Mouse (Mus musculus): ENCODE measurements around the gene Ndufb4. TPM values are rescaled to one million over a fixed set of nuclear protein-coding genes. Genes with fewer than 3 reads are reported as not detected.

The Ndufb4 gene
- polyA plus RNA-seq, 1 experiment from 2014 or later, result 64.7 TPM

DNA sequence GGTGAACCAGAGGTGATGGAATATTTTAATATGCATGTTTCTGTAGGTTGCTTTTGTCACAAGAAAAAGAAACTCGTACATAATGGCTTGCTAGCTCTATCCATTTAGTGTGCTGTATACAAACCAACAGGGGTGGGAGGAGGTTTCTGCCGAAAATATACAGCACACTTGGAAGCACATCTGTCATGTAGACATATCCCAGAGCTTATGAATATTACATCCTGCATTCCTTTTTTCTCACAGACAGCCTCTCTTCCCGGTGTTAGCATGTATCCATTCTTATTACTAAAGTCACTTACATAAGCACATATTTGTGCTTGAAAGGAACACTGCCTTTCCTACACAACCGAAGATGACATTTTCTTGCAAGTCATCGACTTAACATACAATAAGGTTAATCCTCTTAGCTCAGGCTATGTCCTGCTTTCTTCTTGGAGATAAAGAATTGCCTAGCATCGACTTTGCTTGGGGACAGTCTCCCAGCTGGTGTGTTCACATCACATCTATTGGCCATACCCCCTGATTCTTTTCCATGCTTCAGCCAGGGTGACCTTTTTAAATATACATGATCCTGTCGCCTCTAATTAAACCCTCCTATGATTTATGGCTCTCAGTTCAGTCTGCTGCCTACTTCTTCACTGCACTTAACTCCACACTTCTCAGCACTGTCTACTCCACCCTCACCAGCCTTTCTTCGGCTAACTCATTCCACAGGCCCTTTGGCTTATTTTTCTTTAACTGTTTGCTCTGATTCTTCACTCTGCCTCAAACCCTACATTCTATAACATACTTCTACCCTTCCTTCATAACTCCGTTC lies 9.6 kb upstream of the Ndufb4 start:
- Histone ChIP-seq H3K4me2 (ENCODE audit: low read length) (no peak overlapping the region), H3K9ac (ENCODE audit: low read depth, low read length) (no peak overlapping the region), H3K27ac (ENCODE audit: low read depth, low read length) (no peak overlapping the region), H3K9me3 (ENCODE audit: control insufficient read depth, low read length) (no peaks in the 10 kb centered on the region), H3K4me1 (ENCODE audit: control insufficient read depth, insufficient read depth, low read depth, low read length) (no peaks in the 10 kb centered on the region), H3K4me3 (ENCODE audit: low read length) (no peak overlapping the region), H3K36me3 (ENCODE audit: control insufficient read depth, insufficient read depth, low read length) (no peaks in the 10 kb centered on the region), H3K27me3 (replicated peaks; ENCODE audit: control insufficient read depth, insufficient read depth, low read length) (no peaks in the 10 kb centered on the region)
- 51% methylated on average over 9 of the region's 9 CpGs for WGBS
- ATAC-seq, result peak; percentile 52; the same call in 1 of the 2 replicates

DNA sequence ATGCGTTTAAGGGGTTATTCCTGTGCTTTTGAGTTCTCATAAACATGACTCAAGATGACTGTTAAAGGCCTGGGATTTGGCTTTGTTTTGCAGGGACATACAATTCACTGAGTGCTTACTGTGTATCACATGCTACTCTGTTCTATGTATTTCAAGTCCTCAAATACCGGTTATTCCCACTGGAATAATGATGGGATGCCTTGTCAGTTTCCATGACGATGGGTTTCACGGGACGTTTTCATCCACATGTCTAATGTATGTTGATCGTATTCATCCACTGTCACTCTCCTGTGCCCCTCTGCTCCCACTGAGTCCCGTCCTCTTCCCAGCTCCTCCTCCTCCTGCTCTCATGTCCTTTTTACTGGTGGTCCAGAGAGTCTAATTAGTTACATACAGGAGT lies 2.5 kb upstream of the Ndufb4 start:
- Histone ChIP-seq H3K9ac (ENCODE audit: low read depth, low read length) (no peak overlapping the region), H3K4me2 (ENCODE audit: low read length) (no peak overlapping the region), H3K36me3 (ENCODE audit: control insufficient read depth, insufficient read depth, low read length) (no peaks in the 10 kb centered on the region), H3K27ac (ENCODE audit: low read depth, low read length) (no peak overlapping the region), H3K4me1 (ENCODE audit: control insufficient read depth, insufficient read depth, low read depth, low read length) (peaks cover 8% of the 10 kb centered on the region), H3K9me3 (ENCODE audit: control insufficient read depth, low read length) (no peaks in the 10 kb centered on the region), H3K4me3 (ENCODE audit: low read length) (no peak overlapping the region), H3K27me3 (replicated peaks; ENCODE audit: control insufficient read depth, insufficient read depth, low read length) (no peaks in the 10 kb centered on the region)
- 29% methylated on average over 7 of the region's 7 CpGs for WGBS
- no peak for ATAC-seq

DNA sequence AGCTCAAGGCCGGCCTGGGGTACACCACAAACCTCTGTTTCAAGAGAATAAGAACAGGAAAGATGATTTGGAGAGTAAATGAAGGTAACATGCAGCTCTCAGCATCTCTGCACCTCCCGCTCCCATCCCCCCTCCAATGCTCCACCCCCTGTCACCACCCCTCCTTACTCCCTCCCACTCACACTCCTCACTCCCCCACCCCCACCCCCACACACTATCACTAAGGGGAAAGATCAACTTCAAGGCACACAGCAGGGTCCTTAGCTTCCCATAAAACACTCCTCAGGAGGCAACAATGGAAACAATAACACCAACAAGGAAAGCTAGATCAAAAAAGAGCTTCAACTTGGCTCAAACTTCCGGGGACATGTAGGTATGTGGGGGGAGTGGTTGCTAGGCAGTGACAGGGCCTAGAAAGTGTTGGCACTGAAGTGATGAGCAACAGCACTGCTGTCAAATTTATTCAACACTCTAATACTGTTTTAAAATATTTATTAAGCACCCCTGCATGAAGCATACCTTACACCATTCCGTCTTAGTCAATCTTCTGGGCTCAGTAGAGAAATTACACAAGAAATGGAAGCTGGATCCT lies 1.6 kb upstream of the Ndufb4 start:
- Histone ChIP-seq H3K4me2 (ENCODE audit: low read length) (no peak overlapping the region), H3K27ac (ENCODE audit: low read depth, low read length) (no peak overlapping the region; the same call in 1 of the 2 replicates), H3K4me3 (ENCODE audit: low read length) (no peak overlapping the region), H3K4me1 (ENCODE audit: control insufficient read depth, insufficient read depth, low read depth, low read length) (peaks cover 8% of the 10 kb centered on the region), H3K9ac (ENCODE audit: low read depth, low read length) (no peak overlapping the region), H3K36me3 (ENCODE audit: control insufficient read depth, insufficient read depth, low read length) (no peaks in the 10 kb centered on the region), H3K27me3 (replicated peaks; ENCODE audit: control insufficient read depth, insufficient read depth, low read length) (no peaks in the 10 kb centered on the region), H3K9me3 (ENCODE audit: control insufficient read depth, low read length) (no peaks in the 10 kb centered on the region)
- WGBS, result 15% methylated on average over 4 of the region's 4 CpGs
- no peak for ATAC-seq

DNA sequence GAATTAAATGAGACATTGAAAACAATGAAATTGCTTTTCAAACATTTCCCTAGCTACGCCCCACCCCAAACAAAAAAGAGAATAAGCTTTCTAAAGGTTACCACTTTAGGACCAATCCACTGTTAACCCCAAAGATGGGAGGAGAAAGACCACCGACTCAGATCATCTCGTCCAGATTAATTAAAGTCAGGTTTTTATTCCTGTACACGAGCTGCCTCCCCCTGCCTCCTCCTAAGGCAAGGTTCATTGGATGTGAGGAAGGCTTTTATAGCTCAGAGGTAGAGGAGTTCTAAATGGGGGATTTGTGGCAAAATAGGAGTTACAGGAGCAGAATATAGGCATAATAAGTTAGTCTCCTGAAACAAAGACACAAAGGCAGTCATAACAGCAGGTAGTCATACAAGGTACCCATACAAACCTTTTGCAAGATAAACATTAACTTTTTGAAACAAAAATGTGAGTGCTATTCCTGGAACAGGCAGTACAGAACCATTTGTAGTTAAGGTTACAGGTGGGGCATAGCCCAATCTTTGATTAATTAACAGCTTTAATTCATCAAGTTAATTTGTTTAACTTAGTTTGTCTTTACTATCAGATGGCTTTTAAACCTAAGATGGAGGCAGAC lies 690 bp upstream of the Ndufb4 start:
- Histone ChIP-seq H3K9me3 (ENCODE audit: control insufficient read depth, low read length) (no peaks in the 10 kb centered on the region), H3K36me3 (ENCODE audit: control insufficient read depth, insufficient read depth, low read length) (no peaks in the 10 kb centered on the region), H3K4me1 (ENCODE audit: control insufficient read depth, insufficient read depth, low read depth, low read length) (peaks cover 8% of the 10 kb centered on the region), H3K27me3 (replicated peaks; ENCODE audit: control insufficient read depth, insufficient read depth, low read length) (no peaks in the 10 kb centered on the region), H3K4me2 (ENCODE audit: low read length) (peak overlapping the region; percentile 61), H3K4me3 (ENCODE audit: low read length) (no peak overlapping the region; the same call in 1 of the 2 replicates), H3K27ac (ENCODE audit: low read depth, low read length) (peak overlapping the region; percentile 70; the same call in 1 of the 2 replicates), H3K9ac (ENCODE audit: low read depth, low read length) (no peak overlapping the region)
- no peak for ATAC-seq
- WGBS, result 59% methylated on average over 4 of the region's 4 CpGs

DNA sequence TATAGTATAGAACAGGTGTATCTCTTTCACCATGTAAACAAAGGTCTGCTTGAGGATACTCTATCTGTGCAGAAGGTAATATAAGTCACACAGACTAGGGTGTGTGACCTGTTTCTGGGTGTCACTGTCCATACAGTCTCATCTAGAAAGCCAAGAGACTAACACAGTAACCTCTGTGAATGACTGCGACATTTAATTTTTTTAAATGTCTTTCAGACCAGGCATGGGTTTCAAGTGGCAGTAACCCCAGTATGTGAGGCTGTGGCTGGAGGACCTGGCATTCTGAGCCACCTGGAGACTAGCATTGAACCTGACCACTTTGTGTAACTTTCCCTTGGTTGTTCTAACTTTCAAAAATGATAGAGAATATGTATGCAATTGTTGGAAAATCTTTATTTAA lies 1.2 kb downstream of the Ndufb4 start:
- no peak overlapping the region; the same call in 1 of the 2 replicates for H3K9ac ChIP-seq (ENCODE audit: low read depth, low read length)
- peak overlapping the region; percentile 71 for H3K4me3 ChIP-seq (ENCODE audit: low read length)
- ATAC-seq, result no peak
- no peaks in the 10 kb centered on the region for H3K27me3 ChIP-seq (replicated peaks; ENCODE audit: control insufficient read depth, insufficient read depth, low read length)
- H3K27ac ChIP-seq (ENCODE audit: low read depth, low read length), result no peak overlapping the region
- WGBS, result 81% methylated on average over 1 of the region's 1 CpGs
- no peaks in the 10 kb centered on the region for H3K36me3 ChIP-seq (ENCODE audit: control insufficient read depth, insufficient read depth, low read length)
- peak overlapping the region; percentile 77 for H3K4me2 ChIP-seq (ENCODE audit: low read length)
- H3K4me1 ChIP-seq (ENCODE audit: control insufficient read depth, insufficient read depth, low read depth, low read length), result peaks cover 8% of the 10 kb centered on the region
- H3K9me3 ChIP-seq (ENCODE audit: control insufficient read depth, low read length), result no peaks in the 10 kb centered on the region

DNA sequence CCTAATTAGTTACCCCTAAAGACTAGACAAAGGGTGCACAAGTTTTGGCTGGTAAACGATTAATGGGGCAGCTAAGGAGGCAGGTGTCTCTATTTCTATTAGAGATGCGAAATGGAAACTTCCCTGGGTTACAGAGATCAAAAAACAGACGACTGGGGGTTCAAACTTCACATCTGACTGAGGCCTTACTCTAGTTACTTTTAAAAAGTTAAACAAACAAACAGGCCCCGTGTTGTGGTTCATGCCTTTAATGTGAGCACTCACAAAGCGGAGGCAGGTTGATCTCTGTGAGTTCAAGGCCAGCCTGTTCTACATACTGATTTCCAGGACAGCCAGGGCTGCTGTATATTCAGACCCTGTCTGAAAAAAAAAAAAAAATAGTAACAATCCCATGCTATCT lies 1.6 kb downstream of the Ndufb4 start:
- no peak for ATAC-seq
- Histone ChIP-seq H3K9ac (ENCODE audit: low read depth, low read length) (no peak overlapping the region), H3K9me3 (ENCODE audit: control insufficient read depth, low read length) (no peaks in the 10 kb centered on the region), H3K36me3 (ENCODE audit: control insufficient read depth, insufficient read depth, low read length) (0 out of 2 replicates have a peak, but pooled peaks cover 2% of the 10 kb centered on the region), H3K27ac (ENCODE audit: low read depth, low read length) (no peak overlapping the region), H3K4me3 (ENCODE audit: low read length) (no peak overlapping the region; the same call in 1 of the 2 replicates), H3K4me1 (ENCODE audit: control insufficient read depth, insufficient read depth, low read depth, low read length) (peaks cover 8% of the 10 kb centered on the region), H3K4me2 (ENCODE audit: low read length) (peak overlapping the region; percentile 77; the same call in 1 of the 2 replicates), H3K27me3 (replicated peaks; ENCODE audit: control insufficient read depth, insufficient read depth, low read length) (no peaks in the 10 kb centered on the region)
- 84% methylated on average over 5 of the region's 5 CpGs for WGBS

DNA sequence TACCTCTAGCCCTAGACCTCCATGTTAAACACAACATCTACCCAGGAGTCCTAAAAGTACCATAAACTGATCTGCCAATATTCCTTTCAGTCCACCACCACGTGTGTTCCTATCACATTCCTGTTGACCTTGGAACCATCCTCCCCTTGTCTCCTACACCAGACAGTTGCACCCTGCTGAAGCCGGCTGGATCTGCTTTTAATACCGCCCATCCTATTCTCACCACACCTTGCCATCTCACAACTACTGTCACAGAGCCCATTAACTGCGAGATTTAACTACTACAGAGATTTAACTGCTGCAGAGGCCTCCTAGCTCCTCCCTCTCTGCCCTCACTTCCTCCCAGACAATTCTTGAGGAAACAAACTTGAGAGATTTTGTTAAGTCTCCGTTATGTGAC lies 2.8 kb downstream of the Ndufb4 start:
- H3K4me1 ChIP-seq (ENCODE audit: control insufficient read depth, insufficient read depth, low read depth, low read length), result peaks cover 8% of the 10 kb centered on the region
- H3K27me3 ChIP-seq (replicated peaks; ENCODE audit: control insufficient read depth, insufficient read depth, low read length), result no peaks in the 10 kb centered on the region
- H3K27ac ChIP-seq (ENCODE audit: low read depth, low read length), result no peak overlapping the region
- no peak overlapping the region for H3K4me3 ChIP-seq (ENCODE audit: low read length)
- H3K9me3 ChIP-seq (ENCODE audit: control insufficient read depth, low read length), result no peaks in the 10 kb centered on the region
- H3K4me2 ChIP-seq (ENCODE audit: low read length), result no peak overlapping the region
- WGBS, result 89% methylated on average over 5 of the region's 5 CpGs
- H3K9ac ChIP-seq (ENCODE audit: low read depth, low read length), result no peak overlapping the region
- ATAC-seq, result no peak
- peaks cover 12% of the 10 kb centered on the region; the same call in 1 of the 2 replicates for H3K36me3 ChIP-seq (ENCODE audit: control insufficient read depth, insufficient read depth, low read length)

DNA sequence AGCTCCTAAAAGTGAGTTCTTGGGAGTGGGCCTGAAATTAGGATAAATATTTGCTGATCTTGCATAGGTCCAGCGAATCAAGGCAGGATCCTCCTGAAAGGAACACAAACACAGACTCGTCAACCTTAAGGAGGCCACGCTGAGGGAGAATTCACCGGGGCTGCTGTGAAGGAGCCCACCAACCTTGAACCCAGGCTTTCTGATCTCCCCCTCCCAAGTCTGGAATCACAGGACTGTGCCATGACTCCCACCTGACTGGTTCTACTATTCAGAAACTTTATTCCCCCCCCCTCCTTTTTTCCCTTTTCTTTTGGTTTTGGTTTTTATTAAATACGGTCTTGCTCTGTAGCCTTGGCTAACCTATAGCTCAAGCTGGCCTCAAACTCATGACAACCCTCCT lies 5.2 kb downstream of the Ndufb4 start:
- 95% methylated on average over 5 of the region's 5 CpGs for WGBS
- Histone ChIP-seq H3K4me2 (ENCODE audit: low read length) (no peak overlapping the region), H3K9ac (ENCODE audit: low read depth, low read length) (no peak overlapping the region), H3K27me3 (replicated peaks; ENCODE audit: control insufficient read depth, insufficient read depth, low read length) (no peaks in the 10 kb centered on the region), H3K9me3 (ENCODE audit: control insufficient read depth, low read length) (no peaks in the 10 kb centered on the region), H3K36me3 (ENCODE audit: control insufficient read depth, insufficient read depth, low read length) (peaks cover 16% of the 10 kb centered on the region; the same call in 1 of the 2 replicates), H3K4me1 (ENCODE audit: control insufficient read depth, insufficient read depth, low read depth, low read length) (peaks cover 8% of the 10 kb centered on the region), H3K27ac (ENCODE audit: low read depth, low read length) (no peak overlapping the region), H3K4me3 (ENCODE audit: low read length) (no peak overlapping the region)
- no peak for ATAC-seq

DNA sequence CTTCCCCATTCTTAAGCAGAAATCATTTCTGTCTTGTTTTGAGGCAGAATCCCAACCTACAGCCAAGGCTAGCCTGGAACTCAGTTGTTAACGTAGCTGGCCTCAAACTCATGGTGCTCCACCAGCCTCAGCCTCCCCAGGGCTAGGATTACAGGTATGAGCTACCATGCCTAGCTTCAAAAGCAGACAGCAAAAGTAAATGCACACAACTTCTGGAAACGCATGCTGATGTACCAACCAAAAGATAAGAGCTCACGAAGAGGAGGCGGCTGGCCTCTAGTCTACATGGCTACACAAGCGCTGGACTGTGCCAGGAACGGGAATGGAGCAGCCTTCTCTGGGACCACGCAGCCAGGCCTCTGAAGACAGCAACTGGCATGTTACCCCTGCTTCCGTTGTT lies 6.3 kb downstream of the Ndufb4 start:
- H3K4me2 ChIP-seq (ENCODE audit: low read length), result no peak overlapping the region
- H3K27ac ChIP-seq (ENCODE audit: low read depth, low read length), result no peak overlapping the region
- no peaks in the 10 kb centered on the region for H3K9me3 ChIP-seq (ENCODE audit: control insufficient read depth, low read length)
- no peaks in the 10 kb centered on the region for H3K27me3 ChIP-seq (replicated peaks; ENCODE audit: control insufficient read depth, insufficient read depth, low read length)
- no peak overlapping the region for H3K9ac ChIP-seq (ENCODE audit: low read depth, low read length)
- ATAC-seq, result no peak
- 93% methylated on average over 8 of the region's 8 CpGs for WGBS
- no peak overlapping the region for H3K4me3 ChIP-seq (ENCODE audit: low read length)
- peaks cover 16% of the 10 kb centered on the region; the same call in 1 of the 2 replicates for H3K36me3 ChIP-seq (ENCODE audit: control insufficient read depth, insufficient read depth, low read length)
- peaks cover 6% of the 10 kb centered on the region for H3K4me1 ChIP-seq (ENCODE audit: control insufficient read depth, insufficient read depth, low read depth, low read length)

Data from hindbrain, embryonic 16.5 days (tissue).